Mouse (Mus musculus): ENCODE measurements around the gene Mdm2. TPM values are rescaled to one million over a fixed set of nuclear protein-coding genes. Genes with fewer than 3 reads are reported as not detected.
A peak's percentile ranks its signal among the peaks of the same experiment; 100 is the strongest.
"Not testable (repeated sequence)": the region's sequence is repeated elsewhere in the genome, so short reads cannot be mapped to it uniquely, and the experiment has no call there.

The Mdm2 gene
- total RNA-seq, 1 experiment from 2014 or later = 108 TPM

DNA sequence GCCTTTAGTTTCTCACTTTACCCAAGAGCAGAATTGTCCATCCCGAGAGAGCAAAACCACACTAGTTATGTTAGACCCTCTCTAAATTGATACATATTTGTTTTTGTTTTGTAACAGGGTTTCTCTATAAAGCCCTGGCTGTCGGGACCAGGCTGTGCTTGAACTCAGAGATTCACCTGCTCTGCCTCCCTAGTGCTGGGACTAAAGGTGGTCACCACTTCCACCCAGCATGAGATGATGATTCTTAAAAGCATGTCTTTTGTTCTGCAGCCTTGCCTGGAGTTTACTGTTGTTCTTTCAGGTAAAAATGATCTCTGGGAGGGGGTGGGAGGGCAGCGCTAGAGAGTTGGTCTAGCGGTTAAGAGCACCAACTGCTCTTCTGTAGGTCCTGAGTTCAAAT, 15.8 kb upstream of the Mdm2 start:
- ATAC-seq (replicated peaks in 1 of 2; ENCODE audit: insufficient read depth in 1 of 2, low FRiP score in 2 of 2, low TSS enrichment in 1 of 2, low read depth in 1 of 2, poor library complexity in 2 of 2, severe bottlenecking in 2 of 2) = no peak

DNA sequence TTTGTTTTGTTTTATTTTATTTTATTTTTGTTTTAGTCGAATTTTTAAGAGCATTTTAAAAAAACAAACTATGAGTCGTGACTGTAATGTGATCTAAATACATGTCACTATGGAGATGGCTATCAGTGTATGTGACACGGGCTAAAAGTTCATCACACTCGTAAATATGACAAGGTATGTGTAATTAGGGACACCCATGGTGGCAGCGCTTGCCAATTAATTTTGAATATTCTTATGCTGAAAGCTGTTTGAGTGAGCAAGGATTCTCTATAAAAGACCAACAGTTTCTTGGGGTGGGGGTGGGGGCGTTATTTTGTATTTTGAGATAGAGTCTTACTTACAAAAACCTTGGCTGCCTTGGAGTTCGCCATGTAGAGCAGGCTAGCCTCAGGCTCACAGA, 15.1 kb upstream of the Mdm2 start:
- no peak for ATAC-seq (replicated peaks in 1 of 2; ENCODE audit: insufficient read depth in 1 of 2, low FRiP score in 2 of 2, low TSS enrichment in 1 of 2, low read depth in 1 of 2, poor library complexity in 2 of 2, severe bottlenecking in 2 of 2)

DNA sequence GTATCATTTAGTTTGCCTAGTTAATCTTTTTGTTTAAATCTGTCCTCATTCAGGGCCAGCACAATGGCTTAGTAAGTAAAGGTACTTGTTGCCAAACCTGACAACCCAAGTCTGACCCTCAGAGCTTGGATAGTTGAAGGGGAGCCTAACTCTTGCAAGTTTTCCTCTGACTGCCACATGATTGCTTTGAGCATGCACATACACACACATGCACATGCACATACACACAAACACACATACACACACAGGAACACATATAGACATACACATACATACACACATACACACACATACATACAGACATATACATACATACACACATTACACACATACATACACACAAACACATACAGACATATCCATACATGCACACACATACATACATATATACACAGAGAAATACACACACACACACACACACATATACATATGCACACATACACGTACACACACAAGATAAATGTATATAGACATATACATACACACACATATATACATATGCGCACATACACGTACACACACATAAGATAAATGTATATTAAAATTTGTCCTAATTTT, 14.3 kb upstream of the Mdm2 start:
- ATAC-seq (replicated peaks in 1 of 2; ENCODE audit: insufficient read depth in 1 of 2, low FRiP score in 2 of 2, low TSS enrichment in 1 of 2, low read depth in 1 of 2, poor library complexity in 2 of 2, severe bottlenecking in 2 of 2) = no peak

DNA sequence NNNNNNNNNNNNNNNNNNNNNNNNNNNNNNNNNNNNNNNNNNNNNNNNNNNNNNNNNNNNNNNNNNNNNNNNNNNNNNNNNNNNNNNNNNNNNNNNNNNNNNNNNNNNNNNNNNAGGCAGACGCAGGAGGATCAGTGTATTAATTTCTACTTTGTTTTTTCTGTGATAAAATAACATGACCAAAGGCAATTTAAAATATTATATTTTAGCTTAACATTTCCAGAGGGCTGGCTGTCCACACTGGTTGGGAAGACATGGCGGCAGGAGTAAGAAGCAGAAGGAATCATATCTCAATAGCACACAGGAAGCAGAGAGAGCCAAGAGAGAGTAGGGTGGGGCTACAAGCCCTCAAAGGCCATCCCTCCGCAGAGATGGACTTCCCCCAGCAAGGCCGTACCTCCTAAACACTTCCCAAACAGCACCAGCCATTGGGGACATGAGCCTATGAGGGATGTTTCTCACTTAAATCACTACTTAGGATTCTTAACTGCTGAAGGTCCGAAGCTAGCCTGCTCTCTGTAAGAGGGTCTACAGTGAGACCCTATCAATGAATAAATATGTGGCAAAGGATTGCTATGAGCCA, 13.7 kb upstream of the Mdm2 start:
- no peak for ATAC-seq (replicated peaks in 1 of 2; ENCODE audit: insufficient read depth in 1 of 2, low FRiP score in 2 of 2, low TSS enrichment in 1 of 2, low read depth in 1 of 2, poor library complexity in 2 of 2, severe bottlenecking in 2 of 2)

DNA sequence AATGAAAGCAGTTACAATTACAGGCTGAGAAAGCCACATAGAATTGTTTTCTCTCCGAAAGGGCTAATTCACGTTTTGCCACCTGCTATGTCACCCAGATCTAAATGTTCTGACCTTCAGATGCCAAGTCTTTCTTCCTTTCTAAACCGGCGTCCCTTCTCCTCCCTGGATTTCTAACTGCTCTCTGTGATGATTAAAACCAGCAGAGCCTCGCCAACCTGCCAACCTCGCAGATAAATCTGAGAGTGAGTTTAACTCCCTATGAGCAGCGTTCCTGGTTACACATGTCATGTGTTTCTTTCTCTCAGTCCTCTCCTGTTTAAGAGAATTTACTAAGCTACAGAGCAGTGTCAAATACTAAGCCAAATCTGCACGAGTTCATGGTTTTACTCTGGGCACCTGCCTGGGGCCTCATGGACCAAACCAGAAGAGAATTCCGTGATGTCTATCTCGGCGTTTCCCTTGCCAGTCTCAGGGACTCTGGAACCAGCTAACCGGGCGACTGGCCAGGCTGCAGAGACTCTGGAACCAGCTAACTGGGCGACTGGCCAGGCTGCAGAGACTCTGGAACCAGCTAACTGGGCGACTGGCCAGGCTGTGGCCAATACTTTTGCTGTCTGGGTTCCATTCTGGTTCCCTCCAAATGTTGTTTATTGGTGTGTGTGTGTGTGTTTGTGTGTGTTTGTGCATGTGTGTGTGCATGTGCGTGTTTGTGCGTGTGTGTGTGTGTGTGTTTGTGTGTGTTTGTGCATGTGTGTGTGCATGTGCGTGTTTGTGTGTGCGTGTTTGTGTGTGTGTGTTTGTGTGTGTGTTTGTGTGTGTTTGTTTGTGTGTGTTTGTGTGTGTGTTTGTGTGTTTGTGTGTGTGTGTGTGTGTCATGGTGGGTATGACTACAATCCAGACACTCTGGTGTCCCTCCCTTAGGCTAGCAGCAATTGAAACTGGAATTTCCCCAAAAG, 7.9 kb upstream of the Mdm2 start:
- ATAC-seq (replicated peaks in 1 of 2; ENCODE audit: insufficient read depth in 1 of 2, low FRiP score in 2 of 2, low TSS enrichment in 1 of 2, low read depth in 1 of 2, poor library complexity in 2 of 2, severe bottlenecking in 2 of 2) = no peak

DNA sequence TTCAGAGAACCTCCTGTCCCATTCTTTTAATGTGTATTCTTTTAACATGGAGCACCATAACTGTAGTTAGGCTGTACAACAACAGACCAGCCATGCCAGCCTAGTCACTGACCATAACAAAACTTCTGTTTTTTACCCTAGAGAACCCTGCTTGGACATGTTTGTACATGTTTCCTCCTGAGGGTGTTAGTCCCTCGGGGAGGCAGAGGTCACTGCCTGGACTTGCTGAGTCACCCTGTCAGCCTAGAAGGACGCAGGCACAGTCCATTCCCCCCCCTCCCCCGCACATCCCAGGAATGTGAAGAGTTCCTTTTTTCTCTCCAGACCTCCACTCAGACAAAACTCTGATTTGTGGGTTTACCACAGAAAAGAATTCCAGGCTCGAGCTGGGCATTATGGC, 7.0 kb upstream of the Mdm2 start:
- ATAC-seq (replicated peaks in 1 of 2; ENCODE audit: insufficient read depth in 1 of 2, low FRiP score in 2 of 2, low TSS enrichment in 1 of 2, low read depth in 1 of 2, poor library complexity in 2 of 2, severe bottlenecking in 2 of 2) = no peak

DNA sequence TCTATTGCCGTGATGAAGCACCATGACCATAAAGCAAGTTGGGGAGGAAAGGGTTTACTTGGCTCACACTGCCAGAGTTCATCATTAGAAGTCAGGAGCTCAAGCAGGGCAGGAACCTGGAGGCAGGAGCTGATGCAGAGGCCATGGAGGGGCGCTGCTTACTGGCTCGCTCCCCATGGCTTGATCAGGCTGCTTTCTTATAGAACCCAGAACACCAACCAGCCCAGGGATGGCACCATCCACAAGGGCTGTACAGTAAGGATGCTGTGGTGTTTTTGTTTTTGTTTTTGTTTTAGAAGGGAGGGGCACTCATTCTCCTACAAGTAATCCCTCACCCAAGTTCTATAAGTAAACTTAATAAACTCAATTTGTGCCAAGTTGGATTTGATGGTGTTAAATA, 6.1 kb upstream of the Mdm2 start:
- ATAC-seq (replicated peaks in 1 of 2; ENCODE audit: insufficient read depth in 1 of 2, low FRiP score in 2 of 2, low TSS enrichment in 1 of 2, low read depth in 1 of 2, poor library complexity in 2 of 2, severe bottlenecking in 2 of 2) = no peak

DNA sequence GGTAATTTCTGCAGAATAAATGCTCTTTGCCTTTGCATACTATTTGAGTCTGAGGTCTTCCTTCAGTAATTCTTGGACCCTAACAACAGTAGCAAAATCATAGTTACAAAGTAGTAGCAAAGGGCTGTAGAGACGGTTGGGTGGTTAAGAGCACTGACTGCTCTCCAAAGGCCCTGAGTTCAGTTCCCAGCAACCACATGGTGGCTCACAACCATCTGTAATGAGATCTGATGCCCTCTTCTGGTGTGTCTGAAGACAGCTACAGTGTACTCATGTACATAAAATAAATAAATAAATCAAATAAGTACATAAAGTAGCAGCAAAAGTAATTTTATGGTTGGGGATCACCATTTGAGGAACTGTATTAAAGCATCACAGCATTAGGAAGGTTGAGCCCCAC, 5.1 kb upstream of the Mdm2 start:
- ATAC-seq (replicated peaks in 1 of 2; ENCODE audit: insufficient read depth in 1 of 2, low FRiP score in 2 of 2, low TSS enrichment in 1 of 2, low read depth in 1 of 2, poor library complexity in 2 of 2, severe bottlenecking in 2 of 2) = not testable (repeated sequence)

DNA sequence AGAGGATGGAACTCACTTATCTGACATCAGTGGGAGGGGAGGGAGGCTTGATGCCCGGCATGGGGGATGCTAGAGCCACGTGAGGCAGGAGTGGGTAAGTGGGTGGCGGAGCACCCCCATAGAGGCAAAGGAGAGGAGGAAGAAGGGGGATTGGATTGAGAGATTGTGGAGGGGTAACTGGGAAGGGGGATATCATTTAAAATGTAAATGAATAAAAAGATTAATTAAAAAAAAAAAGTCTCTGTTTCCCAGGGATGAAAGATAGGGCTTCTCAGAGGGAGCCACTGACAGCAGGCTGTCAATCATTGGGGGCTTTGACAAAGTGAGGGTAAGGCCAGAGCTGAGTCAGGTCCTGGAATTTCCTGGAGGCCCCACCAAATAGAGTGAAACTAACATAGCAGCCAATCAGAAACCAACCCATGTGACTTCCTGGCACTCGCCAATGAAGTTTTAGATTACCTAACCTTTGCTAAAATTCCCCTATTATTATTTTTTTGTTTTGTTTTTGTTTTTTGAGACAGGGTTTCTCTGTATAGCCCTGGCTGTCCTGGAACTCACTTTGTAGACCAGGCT, 4.5 kb upstream of the Mdm2 start:
- ATAC-seq (replicated peaks in 1 of 2; ENCODE audit: insufficient read depth in 1 of 2, low FRiP score in 2 of 2, low TSS enrichment in 1 of 2, low read depth in 1 of 2, poor library complexity in 2 of 2, severe bottlenecking in 2 of 2) = no peak

DNA sequence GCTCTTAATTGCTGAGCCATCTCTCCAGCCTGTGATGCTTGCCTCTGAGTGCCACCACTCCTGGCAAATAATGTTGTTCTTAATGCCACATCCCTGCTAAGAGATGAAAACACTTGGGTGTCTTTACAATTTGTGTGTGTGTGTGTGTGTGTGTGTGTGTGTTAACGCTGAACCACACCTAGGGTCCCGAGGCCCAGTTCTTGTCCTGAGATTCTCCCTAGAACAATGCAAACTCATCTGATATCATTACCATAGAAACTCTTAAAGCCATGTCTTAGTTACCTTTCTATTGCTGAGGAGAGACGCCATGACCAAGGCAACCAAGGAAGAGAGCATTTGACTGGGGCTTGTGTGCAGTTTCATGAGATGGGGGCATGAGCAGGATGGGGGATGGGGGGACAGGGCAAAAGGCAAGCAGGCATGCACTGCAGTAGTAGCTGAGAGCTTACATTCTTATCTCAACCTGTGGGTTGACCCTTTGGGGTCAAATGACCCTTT, 3.5 kb upstream of the Mdm2 start:
- ATAC-seq (replicated peaks in 1 of 2; ENCODE audit: insufficient read depth in 1 of 2, low FRiP score in 2 of 2, low TSS enrichment in 1 of 2, low read depth in 1 of 2, poor library complexity in 2 of 2, severe bottlenecking in 2 of 2) = no peak

DNA sequence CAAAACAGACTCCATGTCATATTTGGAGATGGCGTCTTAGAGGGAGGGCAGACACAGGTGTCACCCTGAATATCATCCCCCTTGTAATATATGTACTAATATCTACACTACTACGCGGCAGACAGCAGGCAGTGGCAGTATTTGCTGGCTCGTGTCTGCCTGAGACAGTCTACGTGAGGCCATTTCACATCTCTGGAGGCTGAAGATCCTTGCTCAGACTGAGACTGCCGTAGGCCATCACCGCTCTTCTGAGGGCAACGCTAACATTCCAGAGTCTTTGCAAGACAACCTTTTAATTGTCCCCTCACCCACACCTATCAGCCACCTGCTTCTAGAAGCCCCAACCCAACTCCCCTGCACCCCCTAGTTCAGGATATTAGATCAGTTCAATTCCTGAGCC, 2.9 kb upstream of the Mdm2 start:
- ATAC-seq (replicated peaks in 1 of 2; ENCODE audit: insufficient read depth in 1 of 2, low FRiP score in 2 of 2, low TSS enrichment in 1 of 2, low read depth in 1 of 2, poor library complexity in 2 of 2, severe bottlenecking in 2 of 2) = no peak

DNA sequence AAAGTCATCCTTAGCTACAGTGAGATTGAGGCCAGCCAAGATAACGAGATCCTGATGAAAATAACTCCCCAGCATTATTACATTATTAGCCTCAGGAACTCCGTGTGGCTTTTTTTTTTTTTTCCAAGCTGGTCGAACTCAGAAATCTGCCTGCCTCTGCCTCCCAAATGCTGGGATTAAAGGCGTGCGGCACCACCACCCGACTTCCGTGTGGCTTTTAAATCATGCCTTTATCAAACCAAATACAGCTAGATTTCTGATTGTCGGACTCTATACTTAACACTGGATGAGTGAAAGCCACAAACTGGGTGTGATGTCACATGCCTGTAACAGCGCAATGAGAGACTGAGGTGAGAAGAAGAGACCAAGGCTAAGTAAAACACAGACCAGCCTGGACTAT, 2.3 kb upstream of the Mdm2 start:
- ATAC-seq (replicated peaks in 1 of 2; ENCODE audit: insufficient read depth in 1 of 2, low FRiP score in 2 of 2, low TSS enrichment in 1 of 2, low read depth in 1 of 2, poor library complexity in 2 of 2, severe bottlenecking in 2 of 2) = no peak

DNA sequence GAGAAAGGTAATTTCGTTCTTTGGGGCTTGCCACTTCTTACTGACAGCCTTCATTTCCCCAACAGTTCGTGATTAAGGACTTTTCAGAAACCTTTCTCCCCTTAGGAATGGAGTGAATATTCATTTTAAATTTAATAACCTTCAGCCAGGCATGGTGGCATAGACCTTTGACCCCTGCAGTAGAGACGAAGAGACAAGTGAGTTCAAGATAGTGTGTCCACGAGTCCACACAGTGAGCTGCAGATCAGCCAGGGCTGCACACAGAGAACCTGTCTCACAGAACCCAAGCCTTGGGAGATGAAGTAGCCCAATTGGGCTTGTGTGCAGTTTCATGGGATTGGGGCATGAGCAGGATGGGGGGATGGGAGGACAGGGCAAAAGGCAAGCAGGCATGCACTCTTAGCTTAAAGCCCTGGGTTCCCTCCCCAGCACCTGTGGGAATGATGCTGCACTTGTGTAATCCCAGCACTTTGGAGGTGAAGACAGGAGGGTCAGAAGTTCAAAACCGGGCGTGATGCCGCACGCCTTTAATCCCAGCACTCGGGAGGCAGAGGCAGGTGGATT, 1.7 kb upstream of the Mdm2 start:
- ATAC-seq (replicated peaks in 1 of 2; ENCODE audit: insufficient read depth in 1 of 2, low FRiP score in 2 of 2, low TSS enrichment in 1 of 2, low read depth in 1 of 2, poor library complexity in 2 of 2, severe bottlenecking in 2 of 2) = no peak

DNA sequence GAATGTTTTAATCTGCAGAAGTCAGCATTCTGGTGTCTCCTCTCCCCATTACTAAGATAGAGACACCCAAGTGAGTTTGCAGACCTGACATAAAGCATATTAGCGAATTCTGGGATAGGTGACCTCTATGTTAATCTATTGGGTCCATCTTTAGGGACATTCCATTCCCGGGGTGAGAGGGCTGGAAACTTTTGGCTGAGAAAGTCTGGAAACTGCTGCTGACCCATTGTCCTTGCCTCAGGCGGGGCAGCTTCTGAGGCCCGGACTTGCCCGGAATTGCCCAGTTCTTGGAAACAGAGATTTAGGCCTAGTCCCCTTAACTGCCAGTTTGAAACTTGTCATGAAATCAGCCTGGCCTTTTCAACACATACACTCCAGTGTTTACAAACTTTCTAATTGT, 850 bp upstream of the Mdm2 start:
- no peak for ATAC-seq (replicated peaks in 1 of 2; ENCODE audit: insufficient read depth in 1 of 2, low FRiP score in 2 of 2, low TSS enrichment in 1 of 2, low read depth in 1 of 2, poor library complexity in 2 of 2, severe bottlenecking in 2 of 2)

DNA sequence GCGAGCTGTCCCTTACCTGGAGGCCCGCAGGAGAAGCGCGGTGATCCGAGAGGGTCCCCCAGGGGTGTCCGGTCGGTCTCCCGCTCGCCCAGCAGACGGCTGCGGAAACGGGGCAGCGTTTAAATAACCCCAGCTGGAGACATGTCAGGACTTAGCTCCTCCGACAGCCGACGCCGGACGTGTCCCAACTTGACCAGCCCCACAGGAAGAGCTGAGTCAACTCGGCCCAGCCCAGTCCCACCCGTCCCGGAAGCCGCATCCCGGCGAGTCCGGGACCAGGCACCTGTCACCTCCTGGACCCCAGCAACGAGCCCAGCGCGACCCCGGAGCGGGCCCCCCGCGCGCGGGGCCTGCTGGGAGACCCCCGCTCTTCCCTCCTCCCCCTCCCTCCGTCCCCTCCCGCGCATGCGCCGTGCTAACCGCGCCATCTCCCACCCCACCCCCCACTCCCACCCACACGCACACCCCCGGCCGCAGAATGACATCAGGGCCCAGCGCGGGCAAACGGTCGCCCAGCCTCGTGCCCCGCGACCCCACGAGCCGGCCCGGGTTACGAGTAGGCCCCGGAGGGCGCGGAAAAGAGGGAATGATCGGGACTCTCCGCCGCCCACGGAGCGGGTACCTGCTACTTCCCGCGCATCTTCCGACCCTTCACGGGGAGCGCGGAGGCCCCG, 491 bp downstream of the Mdm2 start:
- peak; percentile 30 to 55; a peak in 3 of 4 replicates for ATAC-seq (replicated peaks in 1 of 2; ENCODE audit: insufficient read depth in 1 of 2, low FRiP score in 2 of 2, low TSS enrichment in 1 of 2, low read depth in 1 of 2, poor library complexity in 2 of 2, severe bottlenecking in 2 of 2)

DNA sequence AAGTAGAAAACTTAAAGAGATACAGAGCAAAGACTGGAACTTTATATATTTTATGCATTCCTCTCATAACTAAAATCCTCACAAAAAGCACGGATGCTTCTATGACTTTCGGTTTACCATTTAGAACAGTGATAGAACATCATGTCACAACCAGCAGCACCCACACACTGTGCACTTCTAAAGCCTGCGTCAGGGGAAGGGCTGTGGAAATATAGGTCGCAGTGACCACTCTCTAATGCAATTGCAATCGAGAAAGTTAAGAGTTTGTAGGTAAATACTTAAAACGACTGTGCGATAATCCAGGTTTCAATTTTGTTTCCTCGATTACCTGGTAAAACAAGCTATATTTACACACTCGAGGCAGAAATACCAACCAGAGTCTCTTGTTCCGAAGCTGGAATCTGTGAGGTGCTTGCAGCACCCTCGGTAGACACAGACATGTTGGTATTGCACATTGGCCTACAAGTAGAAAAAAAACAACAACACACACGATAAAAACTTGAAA, 1.2 kb downstream of the Mdm2 start:
- ATAC-seq (replicated peaks in 1 of 2; ENCODE audit: insufficient read depth in 1 of 2, low FRiP score in 2 of 2, low TSS enrichment in 1 of 2, low read depth in 1 of 2, poor library complexity in 2 of 2, severe bottlenecking in 2 of 2) = no peak

DNA sequence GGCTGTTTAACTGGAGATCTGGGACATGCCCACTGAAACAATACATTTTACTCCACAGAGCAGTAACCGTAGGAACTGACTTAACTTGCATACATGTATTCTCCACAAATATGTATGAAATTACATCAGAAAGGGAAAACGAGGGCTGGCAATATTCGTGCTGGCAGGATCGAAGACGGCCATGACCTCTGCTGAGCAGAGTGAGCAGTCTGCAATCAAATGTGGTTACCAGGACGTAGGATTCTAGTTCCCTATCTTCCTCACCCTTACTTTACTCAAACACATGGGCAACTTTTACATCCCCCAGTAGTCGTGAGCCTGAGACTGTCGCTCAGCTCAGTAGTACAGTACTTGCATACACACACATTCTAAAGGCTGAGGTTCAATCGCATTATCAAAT, 1.7 kb downstream of the Mdm2 start:
- ATAC-seq (replicated peaks in 1 of 2; ENCODE audit: insufficient read depth in 1 of 2, low FRiP score in 2 of 2, low TSS enrichment in 1 of 2, low read depth in 1 of 2, poor library complexity in 2 of 2, severe bottlenecking in 2 of 2) = no peak

Data from hematopoietic stem cell, adult 5-6 weeks (primary cell).